Mouse (Mus musculus): Measurements from ENCODE around the gene 9630041A04Rik. TPM values are rescaled to one million over a fixed set of nuclear protein-coding genes. Genes with fewer than 3 reads are reported as not detected.

The 9630041A04Rik gene
- polyA plus RNA-seq, 1 experiment from 2014 or later, result not detected

- H3K27ac ChIP-seq (replicated peaks), result no peak overlapping the region
- H3K9ac ChIP-seq, result no peak overlapping the region
- ATAC-seq (ENCODE audit: insufficient number of reproducible peaks, low FRiP score, low TSS enrichment, low read depth), result no peak
Measured at GRCm38 (mm10) chr9:101954529-101954928, 92.9 kb downstream of the 9630041A04Rik start.

GRCm38 (mm10) chr9:101956228-101956627 is 94.6 kb downstream of the 9630041A04Rik start:
- Histone ChIP-seq H3K27me3 (no peaks in the 10 kb centered on the region), H3K36me3 (no peaks in the 10 kb centered on the region), H3K4me2 (replicated peaks) (no peak overlapping the region), H3K9ac (no peak overlapping the region), H3K27ac (replicated peaks) (no peak overlapping the region), H3K9me3 (replicated peaks) (no peaks in the 10 kb centered on the region), H3K4me3 (replicated peaks) (no peak overlapping the region), H3K4me1 (no peaks in the 10 kb centered on the region)
- no peak for ATAC-seq (ENCODE audit: insufficient number of reproducible peaks, low FRiP score, low TSS enrichment, low read depth)
- 35% methylated on average over 4 of the region's 4 CpGs for WGBS

More at GRCm38 (mm10) chr9:101954529-101954928, 92.9 kb downstream of the 9630041A04Rik start:
- no peaks in the 10 kb centered on the region for H3K4me1 ChIP-seq
- no peak overlapping the region for H3K4me3 ChIP-seq (replicated peaks)
- no peaks in the 10 kb centered on the region for H3K27me3 ChIP-seq
- WGBS, result 57% methylated on average over 4 of the region's 4 CpGs
- no peak overlapping the region for H3K4me2 ChIP-seq (replicated peaks)
- no peaks in the 10 kb centered on the region for H3K9me3 ChIP-seq (replicated peaks)
- no peaks in the 10 kb centered on the region for H3K36me3 ChIP-seq

GRCm38 (mm10) chr9:101971806-101972205 is 110.2 kb downstream of the 9630041A04Rik start:
- H3K4me2 ChIP-seq (replicated peaks), result no peak overlapping the region
- no peak overlapping the region for H3K27ac ChIP-seq (replicated peaks)
- 18% methylated on average over 6 of the region's 6 CpGs for WGBS
- H3K4me1 ChIP-seq, result no peaks in the 10 kb centered on the region
- H3K36me3 ChIP-seq, result no peaks in the 10 kb centered on the region
- H3K4me3 ChIP-seq (replicated peaks), result no peak overlapping the region
- H3K9me3 ChIP-seq (replicated peaks), result no peaks in the 10 kb centered on the region
- no peak for ATAC-seq (ENCODE audit: insufficient number of reproducible peaks, low FRiP score, low TSS enrichment, low read depth)
- H3K27me3 ChIP-seq, result no peaks in the 10 kb centered on the region
- H3K9ac ChIP-seq, result no peak overlapping the region

- Histone ChIP-seq H3K9me3 (replicated peaks) (no peaks in the 10 kb centered on the region), H3K4me3 (replicated peaks) (no peak overlapping the region), H3K4me1 (no peaks in the 10 kb centered on the region), H3K27ac (replicated peaks) (no peak overlapping the region), H3K4me2 (replicated peaks) (no peak overlapping the region), H3K36me3 (no peaks in the 10 kb centered on the region), H3K9ac (no peak overlapping the region), H3K27me3 (no peaks in the 10 kb centered on the region)
- 71% methylated on average over 8 of the region's 8 CpGs for WGBS
- ATAC-seq (ENCODE audit: insufficient number of reproducible peaks, low FRiP score, low TSS enrichment, low read depth), result no peak
Measured at GRCm38 (mm10) chr9:101972314-101972713, 110.7 kb downstream of the 9630041A04Rik start.

- H3K27ac ChIP-seq (replicated peaks), result no peak overlapping the region
- no peak overlapping the region for H3K4me3 ChIP-seq (replicated peaks)
- 68% methylated on average over 4 of the region's 4 CpGs for WGBS
- no peaks in the 10 kb centered on the region for H3K4me1 ChIP-seq
- no peak overlapping the region for H3K9ac ChIP-seq
- no peak for ATAC-seq (ENCODE audit: insufficient number of reproducible peaks, low FRiP score, low TSS enrichment, low read depth)
- no peaks in the 10 kb centered on the region for H3K9me3 ChIP-seq (replicated peaks)
- H3K36me3 ChIP-seq, result no peaks in the 10 kb centered on the region
- H3K4me2 ChIP-seq (replicated peaks), result no peak overlapping the region
- no peaks in the 10 kb centered on the region for H3K27me3 ChIP-seq
Measured at GRCm38 (mm10) chr9:101976884-101977465, 115.3 kb downstream of the 9630041A04Rik start.

GRCm38 (mm10) chr9:101981161-101981560 is 119.5 kb downstream of the 9630041A04Rik start:
- no peak for ATAC-seq (ENCODE audit: insufficient number of reproducible peaks, low FRiP score, low TSS enrichment, low read depth)
- Histone ChIP-seq H3K4me3 (replicated peaks) (no peak overlapping the region), H3K4me2 (replicated peaks) (no peak overlapping the region), H3K27ac (replicated peaks) (no peak overlapping the region), H3K36me3 (no peaks in the 10 kb centered on the region), H3K4me1 (no peaks in the 10 kb centered on the region), H3K9me3 (replicated peaks) (no peaks in the 10 kb centered on the region), H3K9ac (no peak overlapping the region), H3K27me3 (no peaks in the 10 kb centered on the region)
- WGBS, result 81% methylated on average over 2 of the region's 2 CpGs

- 79% methylated on average over 7 of the region's 7 CpGs for WGBS
- ATAC-seq (ENCODE audit: insufficient number of reproducible peaks, low FRiP score, low TSS enrichment, low read depth), result no peak
Measured at GRCm38 (mm10) chr9:101982378-101982777, 120.7 kb downstream of the 9630041A04Rik start.

GRCm38 (mm10) chr9:101986910-101987309 is 125.3 kb downstream of the 9630041A04Rik start:
- Histone ChIP-seq H3K27me3 (no peaks in the 10 kb centered on the region), H3K27ac (replicated peaks) (no peak overlapping the region), H3K9me3 (replicated peaks) (no peaks in the 10 kb centered on the region), H3K4me2 (replicated peaks) (no peak overlapping the region), H3K36me3 (no peaks in the 10 kb centered on the region), H3K4me3 (replicated peaks) (no peak overlapping the region), H3K9ac (no peak overlapping the region), H3K4me1 (no peaks in the 10 kb centered on the region)
- no peak for ATAC-seq (ENCODE audit: insufficient number of reproducible peaks, low FRiP score, low TSS enrichment, low read depth)
- WGBS, result 77% methylated on average over 2 of the region's 2 CpGs

More at GRCm38 (mm10) chr9:101982378-101982777, 120.7 kb downstream of the 9630041A04Rik start:
- no peak overlapping the region for H3K4me3 ChIP-seq (replicated peaks)
- H3K9ac ChIP-seq, result no peak overlapping the region
- H3K27ac ChIP-seq (replicated peaks), result no peak overlapping the region
- no peaks in the 10 kb centered on the region for H3K27me3 ChIP-seq
- no peaks in the 10 kb centered on the region for H3K9me3 ChIP-seq (replicated peaks)
- H3K4me2 ChIP-seq (replicated peaks), result no peak overlapping the region
- no peaks in the 10 kb centered on the region for H3K4me1 ChIP-seq
- H3K36me3 ChIP-seq, result no peaks in the 10 kb centered on the region

- no peaks in the 10 kb centered on the region for H3K36me3 ChIP-seq
- no peak for ATAC-seq (ENCODE audit: insufficient number of reproducible peaks, low FRiP score, low TSS enrichment, low read depth)
- 82% methylated on average over 6 of the region's 6 CpGs for WGBS
Measured at GRCm38 (mm10) chr9:101990032-101990431, 128.4 kb downstream of the 9630041A04Rik start.

GRCm38 (mm10) chr9:101990836-101991235 is 129.2 kb downstream of the 9630041A04Rik start:
- H3K4me2 ChIP-seq (replicated peaks), result no peak overlapping the region
- no peaks in the 10 kb centered on the region for H3K36me3 ChIP-seq
- 75% methylated on average over 12 of the region's 12 CpGs for WGBS
- H3K4me1 ChIP-seq, result no peaks in the 10 kb centered on the region
- H3K27ac ChIP-seq (replicated peaks), result no peak overlapping the region
- no peaks in the 10 kb centered on the region for H3K9me3 ChIP-seq (replicated peaks)
- H3K27me3 ChIP-seq, result no peaks in the 10 kb centered on the region
- no peak overlapping the region for H3K9ac ChIP-seq
- no peak for ATAC-seq (ENCODE audit: insufficient number of reproducible peaks, low FRiP score, low TSS enrichment, low read depth)
- no peak overlapping the region for H3K4me3 ChIP-seq (replicated peaks)

More at GRCm38 (mm10) chr9:101990032-101990431, 128.4 kb downstream of the 9630041A04Rik start:
- Histone ChIP-seq H3K4me3 (replicated peaks) (no peak overlapping the region), H3K4me1 (no peaks in the 10 kb centered on the region), H3K4me2 (replicated peaks) (no peak overlapping the region), H3K9ac (no peak overlapping the region), H3K27ac (replicated peaks) (no peak overlapping the region), H3K9me3 (replicated peaks) (no peaks in the 10 kb centered on the region), H3K27me3 (no peaks in the 10 kb centered on the region)

Data from embryonic facial prominence, embryonic 15.5 days (tissue).